9 mouse cellular contexts compared by ENCODE assay signal in the genomic region with DNA sequence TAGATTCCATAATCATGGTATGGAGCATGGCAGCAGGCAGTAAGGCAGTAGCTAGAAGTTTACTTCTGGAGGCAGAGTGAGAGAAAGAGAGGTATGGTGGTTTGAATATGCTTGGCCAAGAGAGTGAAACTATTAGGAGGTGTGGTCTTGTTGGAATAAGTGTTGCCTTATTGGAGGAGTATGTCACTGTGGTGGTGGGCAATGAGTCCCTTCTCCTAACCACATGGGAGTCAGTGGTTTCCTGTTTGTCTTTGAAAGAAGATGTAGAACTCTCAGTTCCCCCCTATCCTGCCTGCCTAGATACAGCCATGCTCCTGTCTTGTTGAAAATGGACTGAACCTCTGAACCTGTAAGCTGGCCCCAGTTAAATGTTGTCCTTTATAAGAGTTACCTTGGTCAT.
"Had no signal": no experiment of that assay in that cellular context is flagged by ENCODE, and none has a peak within 500 bp of the region (broad histone marks: within the 10 kb centered on the region; RNA-seq: fewer than 3 reads in every experiment).

No protein-coding gene starts in this region.

- ATAC-seq: intestine, postnatal 0 days; midbrain, embryonic 13.5 days had no signal

- DNase-seq: kidney, adult 8-10 months; kidney, postnatal 25 days; lung, embryonic 14.5 days; lung, postnatal 10 days; lung, postnatal 4 days; right cerebral cortex, postnatal 14 days; thymus, postnatal 4 days had no signal
